Mouse (Mus musculus) frontal cortex, adult 2 months (tissue): Measurements from ENCODE around the gene Oas1c. TPM values are rescaled to one million over a fixed set of nuclear protein-coding genes. Genes with fewer than 3 reads are reported as not detected.

Experiments used
- DNase-seq, 2 experiments: peaks; one replicate each; pipeline ENCODE4 v3.0.0; 2022; ENCODE audit warnings: low spot score in 1 of 2; ENCODE audit errors: extremely low spot score in 1 of 2
- polyA plus RNA-seq: library from polyadenylated mRNA; depleted of rRNA; stranded (reverse); fragments of >200 nt; gene quantifications from 2 replicates; pipeline ENCODE4 v1.2.3, GENCODE M21; 2012; rRNA removed

The Oas1c gene
- polyA plus RNA-seq, 1 experiment: 1.2 TPM

DNA sequence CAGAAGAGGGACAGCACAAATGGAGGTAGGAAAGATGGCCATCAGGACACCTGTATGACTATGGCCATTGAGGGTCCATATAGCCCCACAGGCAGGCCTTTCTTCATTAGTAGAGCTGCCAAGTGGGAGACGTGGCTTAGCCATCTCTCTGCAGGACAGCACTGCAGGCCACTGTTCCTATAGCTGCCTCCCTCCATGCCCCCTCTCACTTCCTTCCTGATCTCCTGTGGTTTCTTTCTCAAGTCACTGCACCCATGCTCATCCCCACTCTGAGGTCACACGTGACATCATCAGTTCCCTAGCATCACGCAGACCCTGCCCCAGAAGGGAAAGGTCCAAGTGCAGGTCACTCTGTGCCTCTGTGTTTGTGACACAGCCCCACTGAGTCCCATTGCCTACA is 25.3 kb downstream of the Oas1c start:
- DNase-seq: no peak

DNA sequence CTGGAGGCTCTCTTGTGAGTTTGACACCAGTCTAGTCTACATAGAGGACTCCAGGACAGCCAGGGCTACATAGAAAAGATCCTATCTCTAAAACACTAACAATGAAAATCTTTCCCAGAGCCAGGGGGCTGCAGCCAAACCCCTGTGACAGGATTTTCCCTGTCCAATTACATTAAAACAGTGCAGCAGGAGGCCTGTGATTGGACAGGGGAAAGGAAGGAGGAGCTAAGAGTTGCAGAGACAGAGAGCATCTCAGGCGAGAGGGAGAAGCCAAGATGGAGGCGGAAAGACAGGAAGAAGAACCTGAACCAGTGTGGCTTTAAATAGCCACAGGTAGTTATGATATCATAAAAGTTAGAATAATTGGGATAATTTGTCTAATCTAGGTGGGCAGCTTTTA is 29.9 kb downstream of the Oas1c start:
- no peak for DNase-seq

GRCm38 (mm10) chr5:120781646-120782045 is 30.7 kb downstream of the Oas1c start:
- peak in 1 of 2 experiments; percentile 9 for DNase-seq

GRCm38 (mm10) chr5:120779922-120780321 is 32.4 kb downstream of the Oas1c start:
- DNase-seq: peak in 1 of 2 experiments; percentile 12

GRCm38 (mm10) chr5:120778941-120779340 is 33.4 kb downstream of the Oas1c start:
- no peak for DNase-seq

- no peak for DNase-seq
Measured at GRCm38 (mm10) chr5:120777478-120777877, 34.8 kb downstream of the Oas1c start, which contains the start of gene Oas3. Gene Oas3, minus strand, starts transcription at chr5:120777661.

GRCm38 (mm10) chr5:120776801-120777200 is 35.5 kb downstream of the Oas1c start:
- no peak for DNase-seq

DNA sequence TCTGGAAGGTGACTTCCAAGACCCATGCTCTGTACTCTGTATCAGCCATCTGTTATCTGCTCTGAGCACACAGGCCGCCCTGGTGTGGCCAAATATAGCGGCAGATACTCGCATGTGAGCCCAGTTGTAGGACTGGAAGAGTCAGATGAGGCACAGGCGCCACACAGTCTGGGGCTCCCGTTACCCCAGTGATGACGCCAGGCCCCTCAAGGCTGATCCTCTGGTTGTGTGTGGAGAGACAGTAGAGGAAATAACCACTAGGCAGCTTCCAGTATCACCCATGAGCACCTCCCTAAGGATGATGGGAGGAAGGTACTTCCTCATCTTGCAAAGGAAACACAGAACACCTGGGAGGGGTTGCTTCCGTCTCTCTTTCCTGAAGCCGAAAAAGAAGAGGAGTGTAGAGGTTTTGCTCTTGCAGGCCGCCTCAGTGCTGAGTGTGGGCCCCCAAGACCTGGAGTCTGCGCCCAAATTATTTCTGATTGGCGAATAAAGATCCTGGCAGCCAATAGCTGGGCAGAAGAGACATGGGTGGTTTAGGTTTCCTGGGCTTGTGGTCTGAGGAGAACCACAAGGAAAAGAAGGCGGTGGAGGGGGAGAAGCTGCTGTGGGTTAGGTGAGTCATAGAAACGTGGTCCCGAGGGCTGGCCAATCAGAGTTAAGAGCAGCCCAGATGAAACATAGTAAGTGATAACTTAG is 36.9 kb downstream of the Oas1c start:
- no peak for DNase-seq

- DNase-seq: no peak
Measured at GRCm38 (mm10) chr5:120769396-120769795, 42.9 kb downstream of the Oas1c start.

- no peak for DNase-seq
Measured at GRCm38 (mm10) chr5:120765010-120765409, 47.3 kb downstream of the Oas1c start.

- DNase-seq: no peak
Measured at GRCm38 (mm10) chr5:120761901-120762300, 50.4 kb downstream of the Oas1c start.

DNA sequence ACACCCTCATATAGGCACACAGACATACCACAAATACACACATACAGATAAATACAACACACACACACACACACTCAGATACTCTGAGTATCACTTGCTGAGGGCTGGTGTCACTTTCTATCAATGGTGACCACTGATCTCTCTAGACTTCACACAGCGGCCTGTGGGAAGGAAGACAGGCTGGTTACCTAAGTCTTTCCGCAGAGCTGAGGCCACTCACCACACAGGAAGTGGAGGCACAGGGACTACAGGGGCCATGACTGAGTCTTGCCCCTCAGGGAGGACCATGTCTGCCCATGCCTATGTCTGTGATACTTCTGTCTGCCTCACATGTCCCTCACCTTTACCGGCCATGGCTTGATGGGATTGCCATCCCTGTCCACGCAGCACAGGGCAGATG is 58.1 kb downstream of the Oas1c start:
- no peak for DNase-seq

DNA sequence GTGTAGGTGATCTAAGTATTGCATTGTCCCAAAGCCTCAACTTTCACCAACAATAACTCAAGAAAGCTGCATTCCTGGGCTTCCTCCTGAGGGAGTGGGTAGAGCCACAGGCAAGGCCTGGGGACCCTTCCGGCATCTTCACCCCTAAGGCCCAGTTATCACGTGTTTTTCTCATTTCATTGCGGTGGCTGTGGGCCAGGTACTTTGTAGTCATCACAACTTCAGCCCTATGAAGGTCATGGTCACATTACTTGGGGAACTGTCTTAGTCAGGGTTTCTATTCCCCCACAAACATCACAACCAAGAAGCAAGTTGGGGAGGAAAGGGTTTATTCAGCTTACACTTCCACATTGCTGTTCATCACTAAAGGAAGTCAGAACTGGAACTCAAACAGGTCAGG is 59.5 kb downstream of the Oas1c start:
- DNase-seq: no peak

- no peak for DNase-seq
Measured at GRCm38 (mm10) chr5:120751206-120751605, 61.1 kb downstream of the Oas1c start.

Other genes starting within 250 kb of the Oas1c start
- 37.9 and 39.9 TPM in 2 replicates for gene Tpcn1, start 223.8 kb downstream of the Oas1c start, polyA plus RNA-seq
- 1.9 and 2.1 TPM in 2 replicates for gene Iqcd, start 223.5 kb downstream of the Oas1c start, polyA plus RNA-seq
- 34.8 and 36.4 TPM in 2 replicates for gene Rita1, start 199.9 kb downstream of the Oas1c start, polyA plus RNA-seq
- gene Ddx54, start 199.8 kb downstream of the Oas1c start, polyA plus RNA-seq: 28.2 and 31.2 TPM in 2 replicates
- 0.10 TPM in 1 of 2 replicates, not detected in the other for gene Cfap73, start 178.3 kb downstream of the Oas1c start, polyA plus RNA-seq
- gene Rasal1, start 163.7 kb downstream of the Oas1c start, polyA plus RNA-seq: 63.8 and 71.7 TPM in 2 replicates
- 93.3 and 99.3 TPM in 2 replicates for gene Dtx1, start 100.6 kb downstream of the Oas1c start, polyA plus RNA-seq
- 0.86 and 0.96 TPM in 2 replicates for gene Oas2, start 62.7 kb downstream of the Oas1c start, polyA plus RNA-seq
- 0.08 and 0.10 TPM in 2 replicates for gene Oas3, start 34.9 kb downstream of the Oas1c start, polyA plus RNA-seq
- not detected in 2 replicates for gene Oas1e, start 17.0 kb downstream of the Oas1c start, polyA plus RNA-seq
- not detected in 2 replicates for gene Oas1f, start 34.9 kb upstream of the Oas1c start, polyA plus RNA-seq
- not detected in 2 replicates for gene Oas1h, start 48.9 kb upstream of the Oas1c start, polyA plus RNA-seq
- gene Oas1g, start 75.1 kb upstream of the Oas1c start, polyA plus RNA-seq: 0.42 and 0.68 TPM in 2 replicates
- gene Oas1a, start 95.0 kb upstream of the Oas1c start, polyA plus RNA-seq: 1.7 and 2.1 TPM in 2 replicates
- gene Oas1d, start 102.0 kb upstream of the Oas1c start, polyA plus RNA-seq: 0.08 TPM in 1 of 2 replicates, not detected in the other
- 188 and 208 TPM in 2 replicates for gene Rph3a, start 197.6 kb upstream of the Oas1c start, polyA plus RNA-seq